Mouse (Mus musculus) lung, embryonic 14.5 days (tissue): ENCODE measurements around the gene Fktn. TPM values are rescaled to one million over a fixed set of nuclear protein-coding genes. Genes with fewer than 3 reads are reported as not detected.
"Not testable (repeated sequence)": the region's sequence is repeated elsewhere in the genome, so short reads cannot be mapped to it uniquely, and the experiment has no call there.

Experiments
- ATAC-seq: fragments of 200-750 bp; cut with Nextera tagmentation; 2 replicates; pipeline ENCODE4 v1.8.0; 2017; ENCODE audit warnings: mild to moderate bottlenecking, moderate TSS enrichment, moderate library complexity; ENCODE audit not compliant: insufficient read depth
- DNase-seq: peaks from one replicate; pipeline ENCODE4 v3.0.0-alpha.2; 2015
- H3K27ac ChIP-seq: fragments of 300-500 bp; sonication (generic); 2 replicates; pipeline ENCODE4 v1.5.1; 2014; ENCODE audit warnings: low read depth, mild to moderate bottlenecking, moderate library complexity
- H3K27me3 ChIP-seq: fragments of 300-500 bp; sonication (generic); 2 replicates; pipeline ENCODE4 v1.6.1; 2014; ENCODE audit warnings: low read length, control low read depth; ENCODE audit not compliant: insufficient read depth
- H3K36me3 ChIP-seq: fragments of 300-500 bp; sonication (generic); 2 replicates; pipeline ENCODE4 v1.6.1; 2014; ENCODE audit warnings: control low read depth; ENCODE audit not compliant: insufficient read depth
- H3K4me1 ChIP-seq: fragments of 300-500 bp; sonication (generic); 2 replicates; pipeline ENCODE4 v1.6.1; 2014; ENCODE audit warnings: antibody characterized with exemption, control low read depth; ENCODE audit not compliant: insufficient read depth
- H3K4me2 ChIP-seq: fragments of 300-500 bp; sonication (generic); 2 replicates; pipeline ENCODE4 v1.6.1; 2014; ENCODE audit warnings: mild to moderate bottlenecking
- H3K4me3 ChIP-seq: fragments of 300-500 bp; sonication (generic); 2 replicates; pipeline ENCODE4 v1.5.1; 2014; ENCODE audit warnings: low read depth, low read length
- H3K9ac ChIP-seq: fragments of 300-500 bp; sonication (generic); 2 replicates; pipeline ENCODE4 v1.6.1; 2014
- H3K9me3 ChIP-seq: fragments of 300-500 bp; sonication (generic); 2 replicates; pipeline ENCODE4 v1.6.1; 2016; ENCODE audit warnings: low read depth, low read length, control low read depth
- CTCF ChIP-seq: IDR thresholded peaks from 2 replicates; pipeline ENCODE4 v1.5.1; 2016; ENCODE audit warnings: antibody characterized with exemption, low read depth
- WGBS: fragments of 180-500 bp; shearing (Covaris S2); extraction: QIAGEN DNeasy Blood & Tissue Kit; methylation state at CpG from one replicate; pipeline ENCODE4 v1.1.7; 2014; 5-methylcytosine and 5-hydroxymethylcytosine counted together
- polyA plus RNA-seq: library from polyadenylated mRNA; unstranded; fragments of >200 nt; fragmentation: Nextera tagmentation; extraction: Ambion mirVana; gene quantifications from 2 replicates; pipeline ENCODE4 v1.2.1, GENCODE M21; 2014

Gene Fktn
- polyA plus RNA-seq, 1 experiment from 2014 or later = 17.9 TPM

- Histone ChIP-seq H3K27ac (0 out of 2 replicates have a peak overlapping the region, but pooled peaks have one; percentile 6), H3K4me1 (peaks cover 3% of the 10 kb centered on the region; the same call in 1 of the 2 replicates), H3K4me2 (no peak overlapping the region), H3K9me3 (no peaks in the 10 kb centered on the region), H3K4me3 (no peak overlapping the region), H3K9ac (no peak overlapping the region), H3K36me3 (no peaks in the 10 kb centered on the region), H3K27me3 (no peaks in the 10 kb centered on the region)
- no peak for TF ChIP-seq CTCF
- DNase-seq = no peak
- WGBS = 39% methylated on average over 1 of the region's 1 CpGs
- no peak for ATAC-seq
Observed at GRCm38 (mm10) chr4:53799753-53800152, 86.0 kb downstream of the Fktn start.

DNA sequence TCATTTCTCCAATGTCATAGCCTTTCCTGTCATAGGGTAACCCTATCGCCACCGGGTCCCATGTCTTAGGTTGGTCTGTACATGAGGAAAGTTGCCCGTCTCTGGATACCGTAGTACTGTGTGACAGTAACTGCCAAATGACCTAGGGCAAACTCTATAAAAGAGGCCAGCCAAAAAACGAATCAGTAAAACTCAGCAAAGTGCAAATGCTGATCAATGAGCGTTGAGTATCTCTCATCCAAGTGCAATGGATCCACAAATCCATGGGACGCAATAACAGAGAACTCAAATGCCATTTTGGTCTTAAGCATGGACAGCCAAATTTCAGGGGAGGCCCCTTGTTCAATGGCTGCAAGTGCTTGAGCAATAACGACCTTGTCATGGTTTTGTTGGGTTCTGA is 89.9 kb downstream of the Fktn start:
- not testable (repeated sequence) for DNase-seq, H3K27ac ChIP-seq, ATAC-seq, H3K4me3 ChIP-seq, H3K4me2 ChIP-seq, H3K36me3 ChIP-seq, H3K27me3 ChIP-seq, H3K9ac ChIP-seq, H3K4me1 ChIP-seq, H3K9me3 ChIP-seq
- 90% methylated on average over 7 of the region's 8 CpGs for WGBS

DNA sequence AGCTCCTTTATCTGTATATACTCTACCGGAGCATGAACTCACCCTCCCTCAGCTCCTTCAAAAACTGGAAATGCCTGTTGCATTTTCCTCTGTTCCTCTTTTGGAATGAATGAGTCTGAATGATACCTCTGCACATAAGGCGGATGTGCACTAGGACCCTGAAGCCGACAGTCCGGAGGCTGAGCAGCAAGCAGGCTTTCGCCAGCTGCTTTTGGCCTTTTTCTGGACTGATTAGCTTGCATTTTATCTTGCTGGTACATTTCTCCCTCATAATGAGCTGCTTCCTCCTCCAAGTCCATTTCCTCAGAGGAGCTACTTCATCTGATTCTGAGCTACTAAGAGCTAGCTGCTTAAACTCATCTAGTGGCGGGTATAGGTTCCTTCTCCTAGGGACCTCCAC is 92.6 kb downstream of the Fktn start:
- H3K27me3 ChIP-seq, H3K4me3 ChIP-seq, H3K27ac ChIP-seq, H3K9ac ChIP-seq, DNase-seq, H3K9me3 ChIP-seq, H3K4me2 ChIP-seq, H3K36me3 ChIP-seq, H3K4me1 ChIP-seq, ATAC-seq: not testable (repeated sequence)
- WGBS = 84% methylated on average over 6 of the region's 6 CpGs

GRCm38 (mm10) chr4:53818320-53818719 is 104.5 kb downstream of the Fktn start:
- no peaks in the 10 kb centered on the region for H3K4me1 ChIP-seq
- no peak for DNase-seq
- no peaks in the 10 kb centered on the region for H3K9me3 ChIP-seq
- H3K9ac ChIP-seq = no peak overlapping the region
- 42% methylated on average over 5 of the region's 5 CpGs for WGBS
- no peaks in the 10 kb centered on the region for H3K36me3 ChIP-seq
- H3K27me3 ChIP-seq = no peaks in the 10 kb centered on the region
- no peak overlapping the region for H3K27ac ChIP-seq
- TF ChIP-seq CTCF = no peak
- no peak overlapping the region for H3K4me2 ChIP-seq
- no peak overlapping the region for H3K4me3 ChIP-seq
- no peak for ATAC-seq

GRCm38 (mm10) chr4:53823697-53824096 is 109.9 kb downstream of the Fktn start:
- Histone ChIP-seq H3K4me3 (no peak overlapping the region), H3K4me2 (no peak overlapping the region), H3K9ac (no peak overlapping the region), H3K27ac (no peak overlapping the region), H3K27me3 (no peaks in the 10 kb centered on the region), H3K9me3 (no peaks in the 10 kb centered on the region), H3K4me1 (0 out of 2 replicates have a peak, but pooled peaks cover 2% of the 10 kb centered on the region), H3K36me3 (no peaks in the 10 kb centered on the region)
- 22% methylated on average over 6 of the region's 6 CpGs for WGBS
- ATAC-seq (peak; percentile 54), DNase-seq (peak; percentile 88)
- peak; percentile 49 for TF ChIP-seq CTCF

DNA sequence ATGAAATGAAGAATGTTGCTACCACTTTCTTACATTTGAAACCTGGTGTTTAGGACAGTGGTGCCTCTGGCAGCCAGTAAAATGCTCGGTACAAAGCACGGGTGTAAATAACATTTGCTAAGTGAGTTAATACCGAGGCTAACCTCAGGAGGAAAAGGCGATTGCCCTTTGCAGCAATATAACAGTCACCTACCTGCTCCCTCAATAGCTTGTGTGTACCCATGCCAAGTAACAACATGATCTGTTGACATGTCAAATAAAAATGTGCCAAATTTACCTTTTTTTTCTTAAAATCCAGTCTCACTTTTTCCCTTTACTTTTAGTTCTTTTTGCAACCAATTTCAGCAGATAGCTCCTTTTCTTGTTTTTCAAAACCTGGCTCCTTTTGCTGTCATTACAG is 111.0 kb downstream of the Fktn start:
- WGBS = 33% methylated on average over 4 of the region's 4 CpGs
- H3K4me2 ChIP-seq = no peak overlapping the region; the same call in 1 of the 2 replicates
- no peaks in the 10 kb centered on the region for H3K27me3 ChIP-seq
- ATAC-seq = no peak
- peak; percentile 17 for DNase-seq
- H3K4me3 ChIP-seq = no peak overlapping the region
- H3K9ac ChIP-seq = no peak overlapping the region
- H3K27ac ChIP-seq = no peak overlapping the region
- no peaks in the 10 kb centered on the region for H3K9me3 ChIP-seq
- H3K36me3 ChIP-seq = no peaks in the 10 kb centered on the region
- TF ChIP-seq CTCF = no peak
- 0 out of 2 replicates have a peak, but pooled peaks cover 2% of the 10 kb centered on the region for H3K4me1 ChIP-seq

- peak within 1 kb of the TSS; percentile 70 for H3K4me2 ChIP-seq
- H3K9me3 ChIP-seq = no peaks in the 10 kb centered on the region
- H3K4me1 ChIP-seq = 0 out of 2 replicates have a peak, but pooled peaks cover 2% of the 10 kb centered on the region
- peak; percentile 57 for TF ChIP-seq CTCF
- H3K27me3 ChIP-seq = no peaks in the 10 kb centered on the region
- peak within 1 kb of the TSS; percentile 88 for H3K4me3 ChIP-seq
- no peaks in the 10 kb centered on the region for H3K36me3 ChIP-seq
- peak; percentile 82 for DNase-seq
- under 1% methylated on average over 55 of the region's 55 CpGs for WGBS
- peak; percentile 84 for ATAC-seq
- H3K9ac ChIP-seq = peak within 1 kb of the TSS; percentile 69
- H3K27ac ChIP-seq = peak within 1 kb of the TSS; percentile 56; the same call in 1 of the 2 replicates
Observed at GRCm38 (mm10) chr4:53825821-53826605, 112.2 kb downstream of the Fktn start, which contains the start of gene Tmem38b. TSS of gene Tmem38b (plus strand) at chr4:53826045.
